Mouse (Mus musculus): ENCODE measurements at regions not wholly inside any gene's neighbourhood (a gene's known extent, or its start where the extent isn't known, plus 50 kb on each side); places are given as distances from the start of the nearest gene placed in this dataset.
"Not testable (repeated sequence)": the region's sequence is repeated elsewhere in the genome, so short reads cannot be mapped to it uniquely, and the experiment has no call there.

GRCm38 (mm10) chr11:23079936-23080794, 72.8 kb downstream of the Fam161a start:
- DNase-seq (ENCODE audit: low spot score in 2 of 2): no peak

GRCm38 (mm10) chr11:23081616-23082015, 74.3 kb downstream of the Fam161a start:
- DNase-seq (ENCODE audit: low spot score in 2 of 2): no peak

GRCm38 (mm10) chr11:23083811-23084210, 76.5 kb downstream of the Fam161a start:
- DNase-seq (ENCODE audit: low spot score in 2 of 2): not testable (repeated sequence)

GRCm38 (mm10) chr11:23095287-23095686, 88.0 kb downstream of the Fam161a start:
- DNase-seq (ENCODE audit: low spot score in 2 of 2): no peak

GRCm38 (mm10) chr11:23095723-23096122, 88.4 kb downstream of the Fam161a start:
- not testable (repeated sequence) for DNase-seq (ENCODE audit: low spot score in 2 of 2)

- no peak for DNase-seq (ENCODE audit: low spot score in 2 of 2)
These were observed 89.3 kb downstream of the Fam161a start for GRCm38 (mm10) chr11:23096451-23097222.

GRCm38 (mm10) chr11:23097223-23097490, 89.8 kb downstream of the Fam161a start:
- no peak for DNase-seq (ENCODE audit: low spot score in 2 of 2)

- DNase-seq (ENCODE audit: low spot score in 2 of 2): no peak
These were observed 107.3 kb downstream of the Fam161a start for GRCm38 (mm10) chr11:23114636-23115035.

- DNase-seq (ENCODE audit: low spot score in 2 of 2): no peak
These were observed 113.3 kb downstream of the Fam161a start for GRCm38 (mm10) chr11:23120533-23121210.

- peak; percentile 3 to 29 for DNase-seq (ENCODE audit: low spot score in 2 of 2)
These were observed 117.0 kb downstream of the Fam161a start for GRCm38 (mm10) chr11:23124198-23124951.

- no peak for DNase-seq (ENCODE audit: low spot score in 2 of 2)
These were observed 123.8 kb downstream of the Fam161a start for GRCm38 (mm10) chr11:23131122-23131521.

GRCm38 (mm10) chr11:23131632-23132031, 124.2 kb upstream of the Xpo1 start:
- DNase-seq (ENCODE audit: low spot score in 2 of 2): no peak

- no peak for DNase-seq (ENCODE audit: low spot score in 2 of 2)
These were observed 115.3 kb upstream of the Xpo1 start for GRCm38 (mm10) chr11:23140429-23141099.

- no peak for DNase-seq (ENCODE audit: low spot score in 2 of 2)
These were observed 114.6 kb upstream of the Xpo1 start for GRCm38 (mm10) chr11:23141100-23141837.

- no peak for DNase-seq (ENCODE audit: low spot score in 2 of 2)
These were observed 107.7 kb upstream of the Xpo1 start for GRCm38 (mm10) chr11:23148048-23148596.

GRCm38 (mm10) chr11:23149556-23150244, 106.1 kb upstream of the Xpo1 start:
- DNase-seq (ENCODE audit: low spot score in 2 of 2): no peak

- no peak for DNase-seq (ENCODE audit: low spot score in 2 of 2)
These were observed 101.0 kb upstream of the Xpo1 start for GRCm38 (mm10) chr11:23154851-23155250.

GRCm38 (mm10) chr11:23168546-23169218, 87.2 kb upstream of the Xpo1 start:
- DNase-seq (ENCODE audit: low spot score in 2 of 2): no peak

Data from urinary bladder, adult 18-20 months (tissue).